Comparison of ENCODE assay signal across 8 mouse cellular contexts in the genomic region with DNA sequence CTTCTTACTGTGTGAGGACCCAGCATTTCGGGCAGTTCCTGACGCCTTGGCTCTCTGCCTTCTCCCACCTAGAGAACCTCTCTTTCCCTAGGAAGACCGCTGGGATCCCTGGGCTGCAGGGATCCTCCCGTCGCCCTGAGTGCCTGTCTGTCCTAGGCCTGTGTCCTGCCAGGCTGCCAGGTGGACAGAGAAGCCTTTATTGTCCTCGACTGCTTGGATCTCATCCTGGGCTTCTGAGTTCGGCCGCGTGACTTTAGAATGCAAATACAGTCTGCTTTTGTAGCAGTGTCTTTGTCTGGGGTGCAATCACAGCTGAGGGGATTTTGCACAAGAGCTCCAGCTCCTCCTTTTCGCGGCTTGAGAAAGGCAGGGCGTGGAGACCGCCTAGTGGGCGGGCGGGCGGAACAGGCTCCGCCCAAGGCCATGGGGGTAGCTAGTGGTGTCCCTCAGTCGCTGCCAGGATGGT.
DNase-seq lines count a peak whose midpoint lies in the region; ATAC-seq and TF ChIP-seq lines count a peak whose summit lies in the region.

No protein-coding gene starts in this region.

- H3K4me3 ChIP-seq in forebrain, embryonic 15.5 days = peak overlapping the region; percentile 34
- H3K4me3 ChIP-seq in liver, postnatal 0 days (ENCODE audit: low read depth, low read length) = no peak overlapping the region
- 0 out of 2 replicates have a peak overlapping the region, but pooled peaks have one; percentile 3 for H3K4me3 ChIP-seq in neural tube, embryonic 14.5 days (ENCODE audit: low read depth, low read length)

- TF ChIP-seq EP300 in liver, postnatal 0 days (IDR thresholded peaks at IDR 0.05; ENCODE audit: low read depth) = no peak

- peak overlapping the region; percentile 58 for H3K4me2 ChIP-seq in forebrain, embryonic 15.5 days (replicated peaks)
- H3K4me2 ChIP-seq in liver, postnatal 0 days (ENCODE audit: low read depth, low read length) = peak overlapping the region; percentile 54
- peak overlapping the region; percentile 39 for H3K4me2 ChIP-seq in neural tube, embryonic 14.5 days (ENCODE audit: low read depth, low read length)

- H3K36me3 ChIP-seq in forebrain, embryonic 15.5 days = no peaks in the 10 kb centered on the region
- no peaks in the 10 kb centered on the region for H3K36me3 ChIP-seq in liver, postnatal 0 days (replicated peaks; ENCODE audit: insufficient read depth, low read length)
- no peaks in the 10 kb centered on the region for H3K36me3 ChIP-seq in neural tube, embryonic 14.5 days (ENCODE audit: control insufficient read depth, insufficient read depth, low read length)

- peak; percentile 95 for ATAC-seq in forebrain, embryonic 15.5 days (replicated peaks)
- peak; percentile 71 to 78 for ATAC-seq in hematopoietic stem cell, adult 5-6 weeks (replicated peaks in 1 of 2; ENCODE audit: insufficient read depth in 1 of 2, low FRiP score in 2 of 2, low TSS enrichment in 1 of 2, low read depth in 1 of 2, poor library complexity in 2 of 2, severe bottlenecking in 2 of 2)
- peak; percentile 67; the same call in 1 of the 2 replicates for ATAC-seq in liver, postnatal 0 days
- peak; percentile 90 for ATAC-seq in neural tube, embryonic 14.5 days (ENCODE audit: low read depth)

- TF ChIP-seq CTCF in liver, postnatal 0 days (IDR thresholded peaks at IDR 0.05; ENCODE audit: low read depth) = 0 out of 2 replicates have a peak, but pooled peaks have one; percentile 6

- H3K9me3 ChIP-seq in forebrain, embryonic 15.5 days = no peaks in the 10 kb centered on the region
- H3K9me3 ChIP-seq in liver, postnatal 0 days (ENCODE audit: low read length) = no peaks in the 10 kb centered on the region
- no peaks in the 10 kb centered on the region for H3K9me3 ChIP-seq in neural tube, embryonic 14.5 days (ENCODE audit: control insufficient read depth, low read length)

- H3K27ac ChIP-seq in forebrain, embryonic 15.5 days (replicated peaks) = peak overlapping the region; percentile 84
- no peak overlapping the region for H3K27ac ChIP-seq in liver, postnatal 0 days (ENCODE audit: low read depth)
- H3K27ac ChIP-seq in neural tube, embryonic 14.5 days (ENCODE audit: low read depth, low read length) = peak overlapping the region; percentile 24; the same call in 1 of the 2 replicates

- peaks cover 14% of the 10 kb centered on the region for H3K4me1 ChIP-seq in forebrain, embryonic 15.5 days
- H3K4me1 ChIP-seq in liver, postnatal 0 days (ENCODE audit: insufficient read depth) = peaks cover 6% of the 10 kb centered on the region; the same call in 1 of the 2 replicates
- peaks cover 7% of the 10 kb centered on the region; the same call in 1 of the 2 replicates for H3K4me1 ChIP-seq in neural tube, embryonic 14.5 days (ENCODE audit: control insufficient read depth, insufficient read depth, low read length)

- WGBS in forebrain, embryonic 15.5 days = 3% methylated on average over 18 of the region's 18 CpGs
- 10% methylated on average over 17 of the region's 18 CpGs for WGBS in liver, postnatal 0 days (ENCODE audit: insufficient replicate concordance)
- 3% methylated on average over 18 of the region's 18 CpGs for WGBS in neural tube, embryonic 14.5 days

- H3K27me3 ChIP-seq in forebrain, embryonic 15.5 days = no peaks in the 10 kb centered on the region
- no peaks in the 10 kb centered on the region for H3K27me3 ChIP-seq in liver, postnatal 0 days (ENCODE audit: insufficient read depth, low read length)
- no peaks in the 10 kb centered on the region for H3K27me3 ChIP-seq in neural tube, embryonic 14.5 days (ENCODE audit: control insufficient read depth, insufficient read depth, low read length)

- peak; percentile 73 to 75 for DNase-seq in B cell, adult 2 months
- peak; percentile 14 for DNase-seq in cerebellum, adult 11-12 months
- peak; percentile 44 to 55 for DNase-seq in layer of hippocampus, adult 8-10 months (ENCODE audit: low spot score in 2 of 2)
- peak; percentile 54 for DNase-seq in liver, postnatal 0 days
- DNase-seq in testis, postnatal 14 days (ENCODE audit: low spot score) = peak; percentile 16

- H3K9ac ChIP-seq in forebrain, embryonic 15.5 days (replicated peaks) = peak overlapping the region; percentile 54
- H3K9ac ChIP-seq in liver, postnatal 0 days (replicated peaks) = peak overlapping the region; percentile 30; the same call in 1 of the 2 replicates
- H3K9ac ChIP-seq in neural tube, embryonic 14.5 days (replicated peaks; ENCODE audit: low read depth, low read length) = 0 out of 2 replicates have a peak overlapping the region, but pooled peaks have one; percentile 33

Comparison
In these comparisons a context has a peak if more than half of its experiments do, and no peak if none do; other contexts are left out.
1. DNase-seq: peak in every context shown above with its lines; median percentile 74 in B cell, adult 2 months; 54 in liver, postnatal 0 days; 50 in layer of hippocampus, adult 8-10 months; 16 in testis, postnatal 14 days; 14 in cerebellum, adult 11-12 months.